ENCODE assay signal across 15 mouse cellular contexts in the genomic region with DNA sequence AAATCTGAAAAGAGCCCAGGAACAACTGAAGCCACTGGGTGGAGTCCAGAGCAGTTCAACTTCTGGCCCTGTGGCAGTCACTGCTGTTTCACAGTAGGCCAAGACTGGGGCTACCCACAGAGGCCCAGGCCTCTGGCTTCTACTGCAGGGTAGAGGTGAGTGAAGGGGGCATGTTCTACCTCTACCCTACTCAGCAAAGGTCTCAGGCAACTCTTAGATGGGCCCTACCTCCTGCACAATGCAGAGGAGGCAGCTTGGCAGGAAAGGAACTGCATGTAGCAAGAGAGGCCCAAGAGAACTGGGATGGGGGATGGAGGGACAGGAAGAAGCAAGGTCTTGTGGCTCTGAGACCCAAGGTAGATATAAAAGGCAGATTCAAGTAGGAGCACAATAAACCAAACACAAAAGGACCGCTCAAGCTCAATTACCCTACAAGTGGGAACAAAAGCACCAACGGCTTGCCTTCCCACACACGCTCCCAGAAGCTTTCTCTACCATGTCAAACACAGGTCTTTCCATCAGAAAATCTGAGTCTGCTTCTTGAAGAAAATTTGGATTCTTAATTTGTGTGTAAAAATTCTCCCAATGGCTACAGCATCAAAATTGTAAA. TPM values are rescaled to one million over a fixed set of nuclear protein-coding genes. Genes with fewer than 3 reads are reported as not detected.
A peak's percentile ranks its signal among the peaks of the same experiment; 100 is the strongest.
DNase-seq lines count a peak whose midpoint lies in the region; ATAC-seq lines count a peak whose summit lies in the region.
"Had no signal": no experiment of that assay in that cellular context is flagged by ENCODE, and none has a peak within 500 bp of the region (broad histone marks: within the 10 kb centered on the region; RNA-seq: fewer than 3 reads in every experiment).

No protein-coding gene starts in this region.

- H3K4me3 ChIP-seq in heart, embryonic 11.5 days (ENCODE audit: low read depth, low read length) = no peak overlapping the region
- H3K4me3 ChIP-seq in midbrain, embryonic 10.5 days = no peak overlapping the region
- H3K4me3 ChIP-seq in midbrain, embryonic 15.5 days = no peak overlapping the region
- no peak overlapping the region for H3K4me3 ChIP-seq in brown adipose tissue, adult 24 weeks (ENCODE audit: insufficient read depth, low read depth, low read length)
- H3K4me3 ChIP-seq: embryonic facial prominence, embryonic 12.5 days; liver, embryonic 12.5 days had no signal

- 87% methylated on average over 3 of the region's 3 CpGs for WGBS in heart, embryonic 11.5 days (ENCODE audit: insufficient replicate concordance)
- WGBS in midbrain, embryonic 10.5 days = 45% methylated on average over 3 of the region's 3 CpGs
- WGBS in midbrain, embryonic 15.5 days = 41% methylated on average over 3 of the region's 3 CpGs

- H3K9me3 ChIP-seq in heart, embryonic 11.5 days (replicated peaks; ENCODE audit: control insufficient read depth, low read length) = no peaks in the 10 kb centered on the region
- no peaks in the 10 kb centered on the region for H3K9me3 ChIP-seq in midbrain, embryonic 10.5 days (replicated peaks)
- no peaks in the 10 kb centered on the region for H3K9me3 ChIP-seq in midbrain, embryonic 15.5 days
- H3K9me3 ChIP-seq: embryonic facial prominence, embryonic 12.5 days; G1E; liver, embryonic 12.5 days had no signal

- peaks cover 73% of the 10 kb centered on the region for H3K4me1 ChIP-seq in heart, embryonic 11.5 days (ENCODE audit: control insufficient read depth, insufficient read depth, low read length)
- peaks cover 64% of the 10 kb centered on the region for H3K4me1 ChIP-seq in midbrain, embryonic 10.5 days
- peaks cover 63% of the 10 kb centered on the region for H3K4me1 ChIP-seq in midbrain, embryonic 15.5 days
- peaks cover 85% of the 10 kb centered on the region for H3K4me1 ChIP-seq in brown adipose tissue, adult 24 weeks (ENCODE audit: control insufficient read depth, insufficient read depth, insufficient read length, low read length)

- H3K27ac ChIP-seq in heart, embryonic 11.5 days (ENCODE audit: low read depth, low read length) = 0 out of 2 replicates have a peak overlapping the region, but pooled peaks have one; percentile 76
- peak overlapping the region; percentile 55 for H3K27ac ChIP-seq in midbrain, embryonic 10.5 days (replicated peaks)
- no peak overlapping the region for H3K27ac ChIP-seq in midbrain, embryonic 15.5 days
- H3K27ac ChIP-seq in brown adipose tissue, adult 24 weeks (replicated peaks; ENCODE audit: low read depth, low read length) = peak overlapping the region; percentile 13
- H3K27ac ChIP-seq: liver, embryonic 12.5 days; macrophage had no signal

- ATAC-seq in heart, embryonic 11.5 days (replicated peaks; ENCODE audit: insufficient number of reproducible peaks, low FRiP score, low TSS enrichment) = no peak
- no peak for ATAC-seq in midbrain, embryonic 15.5 days (replicated peaks)
- ATAC-seq: liver, embryonic 12.5 days had no signal

- no peak overlapping the region for H3K4me2 ChIP-seq in heart, embryonic 11.5 days
- no peak overlapping the region for H3K4me2 ChIP-seq in midbrain, embryonic 15.5 days
- H3K4me2 ChIP-seq: embryonic facial prominence, embryonic 12.5 days; liver, embryonic 12.5 days had no signal

- peak overlapping the region; percentile 16; the same call in 1 of the 2 replicates for H3K9ac ChIP-seq in heart, embryonic 11.5 days (ENCODE audit: low read depth, low read length)
- no peak overlapping the region for H3K9ac ChIP-seq in midbrain, embryonic 15.5 days
- H3K9ac ChIP-seq: liver, embryonic 12.5 days had no signal

- H3K27me3 ChIP-seq in heart, embryonic 11.5 days (ENCODE audit: control insufficient read depth, insufficient read depth, low read length) = no peaks in the 10 kb centered on the region
- no peaks in the 10 kb centered on the region for H3K27me3 ChIP-seq in midbrain, embryonic 10.5 days (ENCODE audit: low read depth, poor library complexity, severe bottlenecking)
- H3K27me3 ChIP-seq in midbrain, embryonic 15.5 days (replicated peaks) = no peaks in the 10 kb centered on the region
- H3K27me3 ChIP-seq: embryonic facial prominence, embryonic 12.5 days had no signal

- intact Hi-C loops in gastrocnemius, postnatal 14 days (cut with DNase I; ENCODE audit: low total_unique reads) = no loop called here

- no peak for DNase-seq in heart, adult 11 months
- DNase-seq in midbrain, embryonic 10.5 days (ENCODE audit: low spot score) = no peak
- no peak for DNase-seq in yolk sac, embryonic 10.5 days (ENCODE audit: low spot score)
- DNase-seq in gastrocnemius, postnatal 14 days = no peak
- DNase-seq: adrenal gland, adult 8-10 months; cerebellum, adult 8-10 months; heart, postnatal 10 days; kidney, adult 18-20 months had no signal

- H3K36me3 ChIP-seq in heart, embryonic 11.5 days (ENCODE audit: control insufficient read depth, insufficient read depth, low read length) = no peaks in the 10 kb centered on the region
- H3K36me3 ChIP-seq in midbrain, embryonic 10.5 days = no peaks in the 10 kb centered on the region
- no peaks in the 10 kb centered on the region for H3K36me3 ChIP-seq in midbrain, embryonic 15.5 days (replicated peaks)
- H3K36me3 ChIP-seq: embryonic facial prominence, embryonic 12.5 days; G1E; liver, embryonic 12.5 days had no signal

RNA-seq across cellular contexts. Expression of gene Cyth1, which starts 40.9 kb away (rescaled TPM):
- 10.6 and 12.7 TPM in 2 replicates for polyA plus RNA-seq in heart, embryonic 11.5 days (2014; fragmentation: Nextera tagmentation; extraction: Ambion mirVana)
- polyA plus RNA-seq in midbrain, embryonic 10.5 days (2016; fragmentation: Nextera tagmentation; extraction: Ambion mirVana) = 11.3 and 14.9 TPM in 2 replicates
- polyA plus RNA-seq in midbrain, embryonic 15.5 days (2015; fragmentation: Nextera tagmentation; extraction: Ambion mirVana) = 28.5 and 30.2 TPM in 2 replicates
- polyA plus RNA-seq in brown adipose tissue, adult 24 weeks (2012; ENCODE audit: insufficient read depth, insufficient read length, missing spikeins) = 37.2 and 41.9 TPM in 2 replicates
- total RNA-seq in gastrocnemius, postnatal 14 days (2021) = 10 to 100 TPM; 23.3 to 31.2 TPM
